Mouse (Mus musculus) ZHBTc4 (cell line): ENCODE data around the gene Prss16.
A peak's percentile ranks its signal among the peaks of the same experiment; 100 is the strongest.

Experiments
- DNase-seq: peaks from one replicate; pipeline ENCODE4 v3.0.0-alpha.2; 2011; ENCODE audit warnings: low read depth, low spot score

Prss16 gene

GRCm38 (mm10) chr13:21974726-21975473 lies 34.6 kb downstream of the Prss16 start:
- peak; percentile 78 for DNase-seq

GRCm38 (mm10) chr13:21974221-21974725 lies 35.3 kb downstream of the Prss16 start:
- peak; percentile 96 for DNase-seq

- DNase-seq: peak; percentile 45
Measured at GRCm38 (mm10) chr13:21971641-21972040, 37.9 kb downstream of the Prss16 start.

- DNase-seq: peak; percentile 35
Measured at GRCm38 (mm10) chr13:21969816-21970215, 39.7 kb downstream of the Prss16 start.

GRCm38 (mm10) chr13:21969269-21969668 lies 40.3 kb downstream of the Prss16 start:
- peak; percentile 80 for DNase-seq
